In the genomic region with DNA sequence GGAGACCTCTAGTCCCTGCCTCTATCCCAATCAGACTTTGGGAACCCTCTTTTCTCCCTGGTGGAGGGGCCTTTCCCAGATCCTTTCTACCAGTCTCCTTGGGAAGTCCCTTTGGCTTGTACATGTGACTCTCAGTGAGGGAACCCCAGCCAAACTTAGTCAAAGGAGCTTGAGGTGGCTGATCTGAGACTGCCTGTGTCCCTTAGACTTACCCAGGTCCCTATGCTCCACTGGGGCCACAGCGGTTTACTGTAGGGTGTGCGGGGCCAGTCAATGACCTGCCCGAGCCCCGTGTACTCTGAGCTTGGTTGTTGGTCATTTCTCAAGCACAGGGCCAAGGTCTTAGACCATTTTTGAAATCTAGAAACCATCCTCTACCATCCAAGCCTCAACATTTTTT, we compare ENCODE assay signal across 17 mouse cellular contexts. TPM values are rescaled to one million over a fixed set of nuclear protein-coding genes. Genes with fewer than 3 reads are reported as not detected.
DNase-seq lines count a peak whose midpoint lies in the region; ATAC-seq lines count a peak whose summit lies in the region.
"Had no signal": no experiment of that assay in that cellular context is flagged by ENCODE, and none has a peak within 500 bp of the region (broad histone marks: within the 10 kb centered on the region; RNA-seq: fewer than 3 reads in every experiment).

No protein-coding gene starts in this region.

- H3K4me2 ChIP-seq in liver, embryonic 11.5 days = peak overlapping the region; percentile 73
- H3K4me2 ChIP-seq: lung, embryonic 15.5 days had no signal

- no peak for DNase-seq in heart, embryonic 10.5 days (ENCODE audit: low spot score)
- no peak for DNase-seq in heart, adult 9 months (ENCODE audit: low spot score in 2 of 2)
- DNase-seq in liver, embryonic 11.5 days (ENCODE audit: low spot score) = no peak
- DNase-seq in B cell, adult 2 months = no peak
- DNase-seq: cerebellum, postnatal 14 days; embryo, embryonic 11 days; kidney, postnatal 10 days; right cerebral cortex, adult 18-20 months; thymus, adult 18-20 months had no signal

- peak overlapping the region; percentile 27; the same call in 1 of the 2 replicates for H3K4me3 ChIP-seq in heart, embryonic 10.5 days
- H3K4me3 ChIP-seq in megakaryocyte, embryonic 14.5 days (replicated peaks) = peak overlapping the region; percentile 92
- H3K4me3 ChIP-seq in liver, embryonic 11.5 days (ENCODE audit: low read depth, low read length) = peak overlapping the region; percentile 55
- H3K4me3 ChIP-seq: layer of hippocampus, adult 2 months; left cerebral cortex, adult 2 months; lung, embryonic 15.5 days had no signal

- H3K27me3 ChIP-seq in heart, embryonic 10.5 days (ENCODE audit: insufficient read depth, poor library complexity, severe bottlenecking) = no peaks in the 10 kb centered on the region
- H3K27me3 ChIP-seq in megakaryocyte, embryonic 14.5 days (replicated peaks) = no peaks in the 10 kb centered on the region
- no peaks in the 10 kb centered on the region for H3K27me3 ChIP-seq in liver, embryonic 11.5 days (replicated peaks; ENCODE audit: control insufficient read depth, insufficient read depth, low read length)
- H3K27me3 ChIP-seq: lung, embryonic 15.5 days had no signal

- H3K9me3 ChIP-seq in heart, embryonic 10.5 days = no peaks in the 10 kb centered on the region
- no peaks in the 10 kb centered on the region for H3K9me3 ChIP-seq in megakaryocyte, embryonic 14.5 days
- no peaks in the 10 kb centered on the region for H3K9me3 ChIP-seq in liver, embryonic 11.5 days (ENCODE audit: control insufficient read depth, low read length)
- H3K9me3 ChIP-seq: lung, embryonic 15.5 days had no signal

- H3K9ac ChIP-seq in liver, embryonic 11.5 days (ENCODE audit: low read depth, low read length) = peak overlapping the region; percentile 75
- H3K9ac ChIP-seq: lung, embryonic 15.5 days had no signal

- no peaks in the 10 kb centered on the region for H3K36me3 ChIP-seq in heart, embryonic 10.5 days
- H3K36me3 ChIP-seq in megakaryocyte, embryonic 14.5 days (replicated peaks; ENCODE audit: low read length) = peaks cover 6% of the 10 kb centered on the region
- H3K36me3 ChIP-seq in liver, embryonic 11.5 days (ENCODE audit: control insufficient read depth, insufficient read depth, low read length) = no peaks in the 10 kb centered on the region
- H3K36me3 ChIP-seq: lung, embryonic 15.5 days had no signal

- peak overlapping the region; percentile 90 for H3K27ac ChIP-seq in heart, embryonic 10.5 days
- peak overlapping the region; percentile 98 for H3K27ac ChIP-seq in liver, embryonic 11.5 days (ENCODE audit: low read depth, low read length)
- H3K27ac ChIP-seq: left cerebral cortex, adult 2 months had no signal

- 63% methylated on average over 4 of the region's 4 CpGs for WGBS in heart, embryonic 10.5 days
- 65% methylated on average over 4 of the region's 4 CpGs for WGBS in liver, embryonic 11.5 days

- peaks cover 81% of the 10 kb centered on the region for H3K4me1 ChIP-seq in heart, embryonic 10.5 days
- H3K4me1 ChIP-seq in megakaryocyte, embryonic 14.5 days = peaks cover 95% of the 10 kb centered on the region
- peaks cover 61% of the 10 kb centered on the region for H3K4me1 ChIP-seq in liver, embryonic 11.5 days (replicated peaks; ENCODE audit: control insufficient read depth, insufficient read depth, low read length)

- no peak for ATAC-seq in megakaryocyte, adult 5-6 weeks (ENCODE audit: poor library complexity, severe bottlenecking)
- ATAC-seq in liver, embryonic 11.5 days (replicated peaks; ENCODE audit: low FRiP score) = no peak
- no peak for ATAC-seq in megakaryocyte progenitor cell, adult 5-6 weeks (replicated peaks; ENCODE audit: poor library complexity)
- ATAC-seq: forebrain, embryonic 16.5 days; hindbrain, embryonic 16.5 days had no signal

RNA-seq across cellular contexts. Expression of a gene that starts 50.8 kb away (rescaled TPM):
- 47.6 and 62.0 TPM in 2 replicates for polyA plus RNA-seq in heart, embryonic 10.5 days (2016; fragmentation: Nextera tagmentation; extraction: Ambion mirVana)
- polyA plus RNA-seq in megakaryocyte, embryonic 14.5 days (2012; ENCODE audit: insufficient read depth, low replicate concordance) = 27.7 and 50.7 TPM in 2 replicates
- not detected in 2 replicates for total RNA-seq in megakaryocyte, adult 5-6 weeks (2015)
- not detected in 2 replicates for total RNA-seq in megakaryocyte, adult 5-6 weeks (2017)
- 27.8 and 29.1 TPM in 2 replicates for polyA plus RNA-seq in liver, embryonic 11.5 days (2014; fragmentation: Nextera tagmentation; extraction: Ambion mirVana)
- total RNA-seq in megakaryocyte progenitor cell, adult 5-6 weeks (2015) = 0.07 and 0.25 TPM in 2 replicates
- 0.04 and 0.34 TPM in 2 replicates for total RNA-seq in megakaryocyte progenitor cell, adult 5-6 weeks (2017)

Comparison
In these comparisons a context has a peak if more than half of its experiments do, and no peak if none do; other contexts are left out.
1. H3K4me3 ChIP-seq: peak in every context shown above with its lines; median percentile 92 in megakaryocyte, embryonic 14.5 days; 55 in liver, embryonic 11.5 days; 27 in heart, embryonic 10.5 days.